Mouse (Mus musculus) T-helper 1 cell (primary cell): Measurements from ENCODE around the gene Tjp2.

Experiments used
- in situ Hi-C: fragments of 300-600 bp; cut with MboI, MseI; formaldehyde crosslinking; loops from one replicate; pipeline ENCODE4 v1.15.1; 2025; ENCODE audit warnings: high pct_unique_total_duplicates

The Tjp2 gene

GRCm38 (mm10) chr19:24064348-24064895 lies 160.4 kb downstream of the Tjp2 start:
- in situ Hi-C loops, result no loop called here

- in situ Hi-C loops, result no loop called here
Measured at GRCm38 (mm10) chr19:24063585-24063984, 161.2 kb downstream of the Tjp2 start.

- in situ Hi-C loops, result no loop called here
Measured at GRCm38 (mm10) chr19:24058851-24059250, 166.0 kb downstream of the Tjp2 start.

- in situ Hi-C loops, result no loop called here
Measured at GRCm38 (mm10) chr19:24058021-24058420, 166.8 kb downstream of the Tjp2 start.

- in situ Hi-C loops, result no loop called here
Measured at GRCm38 (mm10) chr19:24056880-24057279, 167.9 kb downstream of the Tjp2 start.

- in situ Hi-C loops, result no loop called here
Measured at GRCm38 (mm10) chr19:24054904-24055303, 169.9 kb downstream of the Tjp2 start.

GRCm38 (mm10) chr19:24054265-24054664 lies 170.6 kb downstream of the Tjp2 start:
- in situ Hi-C loops, result no loop called here

- in situ Hi-C loops, result no loop called here
Measured at GRCm38 (mm10) chr19:24050514-24050913, 174.3 kb downstream of the Tjp2 start.

- in situ Hi-C loops, result no loop called here
Measured at GRCm38 (mm10) chr19:24049329-24049728, 175.5 kb downstream of the Tjp2 start.

- in situ Hi-C loops, result no loop called here
Measured at GRCm38 (mm10) chr19:24046395-24046993, 178.3 kb downstream of the Tjp2 start.
